Mouse (Mus musculus) heart, adult 11 months (tissue): ENCODE measurements at regions not wholly inside any gene's neighbourhood (a gene's known extent, or its start where the extent isn't known, plus 50 kb on each side); places are given as distances from the start of the nearest gene placed in this dataset.

Experiments used
- DNase-seq: peaks from one replicate; pipeline ENCODE4 v3.0.0; 2022

DNA sequence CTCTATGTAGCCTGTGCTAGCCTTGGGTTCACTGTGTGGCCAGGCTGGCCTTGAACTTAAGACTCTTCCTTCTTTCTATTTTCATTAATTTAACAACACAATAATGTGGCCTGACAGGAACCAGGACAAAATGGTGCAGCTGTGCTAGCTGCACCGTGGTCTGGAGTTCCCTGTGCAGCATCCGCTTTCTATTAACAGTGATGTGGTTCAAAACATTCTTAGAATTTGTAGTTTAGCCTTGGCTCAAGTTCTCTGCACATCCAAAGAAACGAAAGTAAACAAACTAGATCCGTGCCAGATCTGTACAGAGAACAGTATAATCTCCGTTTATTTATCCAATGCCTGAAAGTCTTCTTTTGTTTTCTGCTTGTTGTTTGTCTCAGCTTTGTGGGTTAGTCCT is 88.5 kb downstream of the Irx1 start:
- DNase-seq: no peak

- DNase-seq: peak; percentile 37
These were observed 94.8 kb downstream of the Irx1 start for GRCm38 (mm10) chr13:71868763-71869162.

- peak; percentile 75 for DNase-seq
These were observed 110.0 kb downstream of the Irx1 start for GRCm38 (mm10) chr13:71853426-71854025.

DNA sequence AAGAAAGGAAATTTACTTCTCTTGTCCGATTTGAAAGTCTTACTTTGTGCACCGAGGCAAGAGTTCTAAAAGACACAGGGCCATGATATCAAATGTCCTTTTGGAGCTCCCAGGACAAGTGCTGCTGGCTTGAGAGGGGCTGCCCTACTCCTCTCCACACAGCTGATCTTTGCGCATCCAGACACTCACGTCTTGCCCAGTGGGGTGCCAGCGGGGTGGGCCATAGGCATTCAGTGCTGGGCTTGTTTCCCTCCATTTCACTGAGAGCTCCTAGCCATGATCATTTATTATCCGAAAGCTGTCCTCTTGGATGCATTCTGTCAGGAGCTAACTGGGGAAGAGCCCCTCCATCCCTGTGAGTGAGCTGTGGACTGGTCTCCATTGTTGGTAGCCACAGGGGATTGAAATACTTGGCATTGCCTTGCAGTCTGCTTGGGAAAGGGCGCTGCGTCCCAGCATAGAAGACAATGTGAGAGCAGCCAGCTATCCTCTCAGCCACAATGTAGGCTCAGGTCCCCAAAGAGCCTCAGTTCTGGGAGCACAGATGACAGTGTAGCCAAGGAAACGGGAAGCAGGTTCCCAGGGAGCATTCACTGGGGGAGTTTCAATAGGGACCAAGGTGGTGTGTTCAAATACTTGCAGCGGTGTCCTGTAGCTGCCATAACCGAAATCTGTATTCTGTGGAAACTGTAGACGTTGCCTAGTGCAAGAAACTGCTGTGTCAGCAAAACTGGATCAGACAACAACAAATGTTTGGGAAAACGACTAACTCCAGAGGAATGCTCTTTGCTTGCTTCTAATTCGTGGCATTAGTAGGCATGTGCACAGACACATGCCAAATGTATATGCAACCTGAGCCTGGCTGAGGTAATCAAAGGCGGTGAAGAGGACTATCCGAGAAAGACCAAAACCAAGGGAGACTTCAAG is 159.2 kb downstream of the Irx1 start:
- DNase-seq: no peak

DNA sequence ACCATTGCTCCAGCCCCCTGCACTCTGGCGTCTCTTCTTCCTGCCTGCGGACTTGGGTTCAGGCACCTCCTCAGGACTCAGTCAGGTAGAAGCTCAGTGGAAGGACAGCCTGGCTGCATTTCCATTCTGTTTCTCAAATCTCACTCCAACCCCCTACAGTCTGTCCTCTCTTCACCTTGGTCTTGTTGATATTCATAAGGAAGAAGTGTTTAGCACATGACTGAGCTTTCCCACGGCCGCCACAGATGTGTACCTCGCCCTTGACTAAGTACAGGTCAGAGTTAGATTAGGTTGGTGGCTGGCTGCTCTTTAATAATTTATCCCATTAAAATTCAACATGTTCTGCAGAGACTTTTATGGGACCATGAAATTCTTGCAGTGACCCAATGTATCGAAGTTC is 165.2 kb downstream of the Irx1 start:
- DNase-seq: no peak

- DNase-seq: peak; percentile 96
These were observed 178.8 kb downstream of the Irx1 start for GRCm38 (mm10) chr13:71784740-71785139.

- peak; percentile 53 for DNase-seq
These were observed 216.2 kb downstream of the Irx1 start for GRCm38 (mm10) chr13:71747003-71747965.

DNA sequence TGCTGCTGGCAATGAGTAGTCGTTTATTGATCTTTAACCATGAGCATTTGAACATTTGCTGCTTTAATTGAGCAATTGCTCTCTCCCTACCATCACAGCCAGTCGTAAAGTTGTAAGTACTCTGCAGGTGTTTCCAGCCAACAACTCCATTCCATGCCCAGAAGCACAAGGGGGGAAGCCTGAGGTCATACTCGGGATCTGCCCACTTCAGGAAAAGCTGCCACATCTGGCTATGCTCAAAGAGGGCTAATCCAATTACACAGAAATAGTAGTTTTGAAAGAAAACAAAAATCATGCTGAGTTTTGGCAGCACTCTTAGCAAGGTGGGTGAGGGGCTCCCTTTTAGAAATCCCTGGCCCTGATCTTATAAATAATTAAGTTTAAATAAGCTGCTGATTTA is 217.0 kb downstream of the Irx1 start:
- peak; percentile 64 for DNase-seq

GRCm38 (mm10) chr13:71736821-71737345 is 226.6 kb downstream of the Irx1 start:
- DNase-seq: peak; percentile 55

- peak; percentile 90 for DNase-seq
These were observed 229.3 kb downstream of the Irx1 start for GRCm38 (mm10) chr13:71734261-71734660.

DNA sequence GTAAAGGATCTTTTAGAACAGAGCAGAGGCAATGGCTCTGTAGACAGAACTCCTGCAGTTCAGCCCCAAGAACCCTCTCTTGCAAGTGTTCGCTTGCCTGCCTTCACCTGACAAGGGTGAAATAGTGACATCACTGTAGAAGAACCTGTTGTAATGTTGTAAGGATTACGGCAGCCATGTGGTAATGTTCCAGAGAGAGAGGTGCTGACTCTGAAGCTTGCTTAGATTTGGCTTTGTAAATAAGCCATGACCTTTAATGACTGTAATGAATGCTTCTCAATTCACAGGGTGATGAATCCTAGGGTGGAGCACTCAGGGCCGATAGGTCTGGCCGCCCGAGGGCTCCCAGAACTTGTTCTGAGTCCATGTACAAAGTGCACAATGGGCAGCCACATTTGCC is 230.2 kb downstream of the Irx1 start:
- no peak for DNase-seq

DNA sequence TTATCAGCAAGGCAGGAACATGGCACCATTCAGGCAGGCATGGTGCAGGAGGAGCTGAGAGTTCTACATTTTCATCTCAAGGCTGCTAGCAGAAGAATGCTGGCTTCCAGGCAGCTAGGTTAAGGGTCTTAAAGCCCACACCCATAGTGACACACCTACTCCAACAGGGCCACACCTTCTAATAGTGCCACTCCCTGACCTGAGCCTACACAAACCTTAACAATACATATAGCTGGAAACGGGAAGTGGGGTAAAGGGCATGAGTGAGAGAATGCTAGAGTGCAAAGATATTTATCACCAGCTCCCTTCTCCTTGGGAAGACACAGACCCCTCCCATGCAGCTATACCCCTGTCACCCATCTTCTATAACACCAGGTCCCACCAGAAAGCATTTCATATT is 230.6 kb downstream of the Irx1 start:
- no peak for DNase-seq

DNA sequence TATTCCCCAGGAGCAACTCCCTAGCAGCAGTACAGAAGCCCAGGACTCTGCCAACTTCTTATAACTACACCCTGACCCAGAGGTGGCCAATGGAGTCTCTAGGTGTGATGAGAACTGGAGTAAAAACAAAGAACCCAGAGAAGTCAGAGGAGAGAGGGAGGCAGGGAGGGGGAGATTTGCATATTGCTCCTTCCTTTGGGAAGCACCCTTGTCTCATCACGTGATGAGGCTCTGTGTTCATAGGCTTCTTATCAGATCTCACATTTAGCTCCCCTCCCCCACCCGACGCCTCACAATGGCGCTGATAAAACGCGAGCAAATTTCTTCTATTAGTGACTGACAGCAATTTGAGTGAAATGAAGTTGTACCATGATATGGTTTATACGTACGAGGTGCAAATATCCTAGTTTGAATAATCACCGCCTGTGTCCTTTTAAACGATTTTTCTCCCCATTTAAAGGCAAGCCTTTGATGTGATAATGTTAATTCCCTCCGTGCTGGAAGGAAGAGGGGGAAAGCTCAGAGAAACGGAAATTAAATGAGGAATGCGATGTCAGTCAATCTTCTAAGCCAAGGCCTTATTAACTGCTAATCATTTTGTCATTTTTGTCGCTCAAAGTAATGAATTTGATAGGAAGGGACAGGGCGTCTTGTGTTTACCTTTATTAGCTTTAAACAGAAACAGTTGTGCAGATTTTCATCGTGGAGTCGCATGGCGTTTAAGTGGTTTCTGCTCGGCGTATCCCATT is 273.3 kb downstream of the Irx1 start:
- DNase-seq: no peak

GRCm38 (mm10) chr13:71689187-71689586 is 274.3 kb downstream of the Irx1 start:
- no peak for DNase-seq

- no peak for DNase-seq
These were observed 287.4 kb downstream of the Irx1 start for GRCm38 (mm10) chr13:71676081-71676624.

DNA sequence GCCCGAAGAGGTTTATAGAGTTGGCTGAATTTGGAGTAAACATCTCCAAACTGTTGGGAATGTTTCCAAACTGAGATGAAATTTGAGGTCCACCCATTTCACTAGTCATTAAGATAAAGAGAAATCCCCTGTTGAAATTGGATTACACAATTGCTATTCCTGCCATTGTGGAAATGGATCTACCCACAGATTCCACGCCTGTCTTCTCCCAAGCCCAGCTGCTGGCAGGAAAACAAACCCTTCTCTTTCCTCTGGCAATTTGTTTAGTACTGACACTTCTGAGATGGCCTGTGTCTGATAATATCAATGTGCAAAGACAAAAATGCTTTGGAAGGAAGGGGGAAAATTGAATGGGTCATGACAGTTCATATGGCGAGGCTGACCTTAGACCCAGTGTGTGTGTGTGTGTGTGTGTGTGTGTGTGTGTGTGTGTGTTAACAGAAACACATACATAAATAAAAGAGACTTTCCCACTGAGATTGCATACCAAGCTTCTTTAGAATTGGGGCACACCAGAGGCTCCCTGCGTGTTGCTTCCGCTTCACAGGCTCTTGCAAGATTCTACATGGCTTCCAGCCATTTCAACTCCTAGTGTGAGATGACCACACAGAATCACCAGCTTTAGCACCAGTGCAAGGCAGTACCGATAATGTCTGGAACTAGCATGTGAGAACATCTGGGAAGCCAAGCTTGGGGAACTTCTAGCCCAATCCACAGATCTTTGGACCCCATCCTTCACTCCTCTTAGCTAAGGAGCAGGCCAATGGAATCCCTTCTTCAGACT is 293.4 kb downstream of the Irx1 start:
- peak; percentile 95 for DNase-seq

DNA sequence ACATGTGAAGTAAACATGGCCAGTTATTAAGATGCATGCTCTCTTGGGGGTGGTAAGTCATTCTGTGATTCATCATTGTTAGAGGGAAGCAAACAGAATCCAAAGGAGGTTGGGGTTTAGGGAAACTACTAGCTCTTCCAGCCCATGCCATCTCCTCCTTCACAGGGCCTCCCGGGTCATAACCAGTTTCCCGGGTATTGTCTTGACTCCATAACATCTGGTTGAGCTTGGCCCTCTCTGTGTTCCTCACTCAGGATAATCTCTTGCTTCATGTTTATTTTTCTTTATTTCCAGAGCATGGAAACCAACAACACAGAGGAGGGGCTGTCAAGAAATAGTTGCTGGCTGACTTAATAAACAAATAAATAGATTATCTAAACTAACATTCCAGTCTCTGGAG is 295.3 kb downstream of the Irx1 start:
- DNase-seq: peak; percentile 74

DNA sequence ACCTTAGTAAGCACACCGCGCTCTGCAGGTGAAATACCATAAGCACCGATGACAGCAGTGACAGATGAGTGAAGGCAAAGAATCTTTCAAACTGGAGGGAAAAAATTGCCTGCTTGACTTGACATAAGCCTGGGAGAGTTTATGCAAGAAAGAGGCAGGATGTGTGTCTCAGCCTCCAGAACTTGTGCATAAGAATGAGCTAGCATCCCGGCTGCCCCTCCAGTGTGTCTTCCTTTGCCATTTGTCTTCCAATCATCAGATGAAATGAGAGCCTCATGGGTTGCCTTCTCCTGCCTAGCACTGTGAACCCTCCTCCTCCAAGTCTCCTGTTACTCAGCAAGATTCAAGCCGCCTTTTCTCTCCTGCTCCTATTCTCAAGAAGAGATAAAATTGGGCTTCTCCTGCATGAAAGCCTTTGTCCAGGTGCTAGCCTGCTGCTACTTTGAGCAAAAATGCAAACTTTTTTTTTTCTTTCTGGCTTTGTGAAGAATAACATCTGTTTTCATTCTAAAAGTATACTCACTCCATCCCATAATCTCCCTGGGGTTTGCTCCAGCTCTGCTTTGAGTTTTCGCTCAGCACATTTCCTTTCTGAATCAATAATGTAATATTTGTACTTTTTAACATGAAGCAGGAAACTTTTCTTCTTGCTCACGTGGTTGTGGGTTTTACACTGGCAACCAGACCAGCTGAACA is 298.2 kb downstream of the Irx1 start:
- peak; percentile 76 for DNase-seq

- DNase-seq: peak; percentile 41
These were observed 305.6 kb downstream of the Irx1 start for GRCm38 (mm10) chr13:71657898-71658297.

GRCm38 (mm10) chr13:71653939-71654467 is 309.5 kb downstream of the Irx1 start:
- no peak for DNase-seq
